Mouse (Mus musculus): ENCODE data around the gene Smpd2. TPM values are rescaled to one million over a fixed set of nuclear protein-coding genes. Genes with fewer than 3 reads are reported as not detected.

The Smpd2 gene
- polyA plus RNA-seq, 1 experiment: 26.4 TPM

- Histone ChIP-seq H3K4me2 (ENCODE audit: low read depth) (peak overlapping the region; percentile 89), H3K79me2 (ENCODE audit: control insufficient read depth, insufficient read depth) (no peaks in the 10 kb centered on the region), H3K36me3 (ENCODE audit: control insufficient read depth, insufficient read depth) (peaks cover 8% of the 10 kb centered on the region), H3K27me3 (ENCODE audit: control insufficient read depth, insufficient read depth, insufficient read length) (no peaks in the 10 kb centered on the region), H3ac (ENCODE audit: control insufficient read depth, insufficient read length) (peak overlapping the region; percentile 47), H3K4me3 (peak overlapping the region; percentile 93)
- TF ChIP-seq CEBPB (IDR thresholded peaks at IDR 0.05; ENCODE audit: insufficient read depth, poor library complexity, severe bottlenecking) (no peak), POLR2A (IDR thresholded peaks at IDR 0.05; ENCODE audit: insufficient read length, low read depth) (peak; percentile 56), REST (IDR thresholded peaks at IDR 0.05; ENCODE audit: insufficient read depth, insufficient read length) (no peak), POLR2AphosphoS2 (IDR thresholded peaks at IDR 0.05; ENCODE audit: insufficient read length, low read depth) (no peak), MYOG (IDR thresholded peaks at IDR 0.05; ENCODE audit: control insufficient read depth in 1 of 3, insufficient read depth in 1 of 3, insufficient read length in 2 of 3, low read depth in 2 of 3) (peak; percentile 66 to 92 (median 86)), TCF12 (IDR thresholded peaks at IDR 0.05; ENCODE audit: insufficient read depth, poor library complexity, severe bottlenecking) (peak; percentile 64), USF1 (IDR thresholded peaks at IDR 0.05; ENCODE audit: low read depth) (peak; percentile 69), MYOD1 (IDR thresholded peaks at IDR 0.05; ENCODE audit: control insufficient read depth in 1 of 3, insufficient read length in 2 of 3, low read depth in 2 of 3) (peak; percentile 73 to 90 (median 87)), TCF3 (IDR thresholded peaks at IDR 0.05; ENCODE audit: insufficient read length, low read depth) (peak; percentile 42), E2F4 (IDR thresholded peaks at IDR 0.05; ENCODE audit: insufficient read depth) (peak; percentile 2), SRF (IDR thresholded peaks at IDR 0.05; ENCODE audit: control insufficient read depth, insufficient read length, low read depth) (peak; percentile 74), MAX (IDR thresholded peaks at IDR 0.05; ENCODE audit: low read depth) (peak; percentile 68)
Measured at GRCm38 (mm10) chr10:41477278-41478181, 12.6 kb downstream of the Smpd2 start.

- TF ChIP-seq MYOD1 (IDR thresholded peaks at IDR 0.05; ENCODE audit: control insufficient read depth in 1 of 3, insufficient read length in 2 of 3, low read depth in 2 of 3): no peak
- TF ChIP-seq TCF3 (IDR thresholded peaks at IDR 0.05; ENCODE audit: insufficient read length, low read depth): no peak
- TF ChIP-seq E2F4 (IDR thresholded peaks at IDR 0.05; ENCODE audit: insufficient read depth): no peak
- no peak for TF ChIP-seq POLR2AphosphoS2 (IDR thresholded peaks at IDR 0.05; ENCODE audit: insufficient read length, low read depth)
- TF ChIP-seq REST (IDR thresholded peaks at IDR 0.05; ENCODE audit: insufficient read depth, insufficient read length): no peak
- TF ChIP-seq POLR2A (IDR thresholded peaks at IDR 0.05; ENCODE audit: insufficient read length, low read depth): no peak
- no peak for TF ChIP-seq SRF (IDR thresholded peaks at IDR 0.05; ENCODE audit: control insufficient read depth, insufficient read length, low read depth)
- TF ChIP-seq USF1 (IDR thresholded peaks at IDR 0.05; ENCODE audit: low read depth): no peak
- TF ChIP-seq TCF12 (IDR thresholded peaks at IDR 0.05; ENCODE audit: insufficient read depth, poor library complexity, severe bottlenecking): no peak
- TF ChIP-seq MYOG (IDR thresholded peaks at IDR 0.05; ENCODE audit: control insufficient read depth in 1 of 3, insufficient read depth in 1 of 3, insufficient read length in 2 of 3, low read depth in 2 of 3): no peak
- no peak for TF ChIP-seq MAX (IDR thresholded peaks at IDR 0.05; ENCODE audit: low read depth)
- no peak for TF ChIP-seq CEBPB (IDR thresholded peaks at IDR 0.05; ENCODE audit: insufficient read depth, poor library complexity, severe bottlenecking)
- peaks cover 8% of the 10 kb centered on the region for H3K36me3 ChIP-seq (ENCODE audit: control insufficient read depth, insufficient read depth)
- H3K4me2 ChIP-seq (ENCODE audit: low read depth): peak overlapping the region; percentile 89
- H3ac ChIP-seq (ENCODE audit: control insufficient read depth, insufficient read length): peak overlapping the region; percentile 47
- H3K4me3 ChIP-seq: peak overlapping the region; percentile 93
- H3K79me2 ChIP-seq (ENCODE audit: control insufficient read depth, insufficient read depth): no peaks in the 10 kb centered on the region
- no peaks in the 10 kb centered on the region for H3K27me3 ChIP-seq (ENCODE audit: control insufficient read depth, insufficient read depth, insufficient read length)
Measured at GRCm38 (mm10) chr10:41477018-41477277, 13.2 kb downstream of the Smpd2 start.

- peak; percentile 75 for TF ChIP-seq POLR2A (IDR thresholded peaks at IDR 0.05; ENCODE audit: insufficient read length, low read depth)
- TF ChIP-seq TCF12 (IDR thresholded peaks at IDR 0.05; ENCODE audit: insufficient read depth, poor library complexity, severe bottlenecking): no peak
- peak; percentile 89 for TF ChIP-seq POLR2AphosphoS2 (IDR thresholded peaks at IDR 0.05; ENCODE audit: insufficient read length, low read depth)
- TF ChIP-seq TCF3 (IDR thresholded peaks at IDR 0.05; ENCODE audit: insufficient read length, low read depth): no peak
- TF ChIP-seq MYOD1 (IDR thresholded peaks at IDR 0.05; ENCODE audit: control insufficient read depth in 1 of 3, insufficient read length in 2 of 3, low read depth in 2 of 3): peak in 1 of 3 experiments; percentile 24
- no peak for TF ChIP-seq CEBPB (IDR thresholded peaks at IDR 0.05; ENCODE audit: insufficient read depth, poor library complexity, severe bottlenecking)
- Histone ChIP-seq H3K36me3 (ENCODE audit: control insufficient read depth, insufficient read depth) (peaks cover 8% of the 10 kb centered on the region), H3K4me3 (peak within 1 kb of the TSS; percentile 93)
Measured at GRCm38 (mm10) chr10:41476171-41477017, 13.8 kb downstream of the Smpd2 start, which contains the start of gene Mical1. TSS of gene Mical1 (plus strand) at chr10:41476314.

GRCm38 (mm10) chr10:41474981-41475391 is 15.2 kb downstream of the Smpd2 start:
- H3K27me3 ChIP-seq (ENCODE audit: control insufficient read depth, insufficient read depth, insufficient read length): no peaks in the 10 kb centered on the region
- H3K4me3 ChIP-seq: no peak overlapping the region
- no peak overlapping the region for H3ac ChIP-seq (ENCODE audit: control insufficient read depth, insufficient read length)
- H3K79me2 ChIP-seq (ENCODE audit: control insufficient read depth, insufficient read depth): no peaks in the 10 kb centered on the region
- TF ChIP-seq MAX (IDR thresholded peaks at IDR 0.05; ENCODE audit: low read depth) (no peak), E2F4 (IDR thresholded peaks at IDR 0.05; ENCODE audit: insufficient read depth) (no peak), MYOG (IDR thresholded peaks at IDR 0.05; ENCODE audit: control insufficient read depth in 1 of 3, insufficient read depth in 1 of 3, insufficient read length in 2 of 3, low read depth in 2 of 3) (peak in 1 of 3 experiments; percentile 63), MYOD1 (IDR thresholded peaks at IDR 0.05; ENCODE audit: control insufficient read depth in 1 of 3, insufficient read length in 2 of 3, low read depth in 2 of 3) (peak in 2 of 3 experiments; percentile 21 to 30), CEBPB (IDR thresholded peaks at IDR 0.05; ENCODE audit: insufficient read depth, poor library complexity, severe bottlenecking) (no peak), TCF12 (IDR thresholded peaks at IDR 0.05; ENCODE audit: insufficient read depth, poor library complexity, severe bottlenecking) (no peak), USF1 (IDR thresholded peaks at IDR 0.05; ENCODE audit: low read depth) (no peak)
- peak overlapping the region; percentile 89 for H3K4me2 ChIP-seq (ENCODE audit: low read depth)
- H3K36me3 ChIP-seq (ENCODE audit: control insufficient read depth, insufficient read depth): no peaks in the 10 kb centered on the region

More at GRCm38 (mm10) chr10:41476171-41477017, 13.8 kb downstream of the Smpd2 start, which contains the start of gene Mical1:
- H3ac ChIP-seq (ENCODE audit: control insufficient read depth, insufficient read length): peak within 1 kb of the TSS; percentile 47
- peak within 1 kb of the TSS; percentile 89 for H3K4me2 ChIP-seq (ENCODE audit: low read depth)
- no peaks in the 10 kb centered on the region for H3K27me3 ChIP-seq (ENCODE audit: control insufficient read depth, insufficient read depth, insufficient read length)
- no peaks in the 10 kb centered on the region for H3K79me2 ChIP-seq (ENCODE audit: control insufficient read depth, insufficient read depth)
